Mouse (Mus musculus): ENCODE measurements around the gene Sorcs2.

- 0 out of 2 replicates have a peak, but pooled peaks have one; percentile 13 for TF ChIP-seq CTCF (IDR thresholded peaks at IDR 0.05; ENCODE audit: extremely low read depth, insufficient read depth, low read length)
- no peak for TF ChIP-seq POLR2A (IDR thresholded peaks at IDR 0.05; ENCODE audit: extremely low read depth, insufficient read depth, low read length)
These were observed 206.1 kb downstream of the Sorcs2 start for GRCm38 (mm10) chr5:36191876-36192275.
